Mouse (Mus musculus) layer of hippocampus, postnatal 25 days (tissue): ENCODE measurements around the gene Erbb2. TPM values are rescaled to one million over a fixed set of nuclear protein-coding genes. Genes with fewer than 3 reads are reported as not detected.

ENCODE experiments used
- DNase-seq, 2 experiments: peaks; one replicate each; pipeline ENCODE4 v3.0.0; 2022; ENCODE audit warnings: mixed read lengths in 2 of 2, low spot score in 1 of 2; ENCODE audit errors: extremely low spot score in 1 of 2
- total RNA-seq, 2 experiments: library from RNA; stranded (reverse); gene quantifications; 2 replicates each; pipeline ENCODE4 v1.2.3; 2021

Gene Erbb2
- total RNA-seq, 2 experiments from 2014 or later = 1.4 to 3.5 TPM

DNA sequence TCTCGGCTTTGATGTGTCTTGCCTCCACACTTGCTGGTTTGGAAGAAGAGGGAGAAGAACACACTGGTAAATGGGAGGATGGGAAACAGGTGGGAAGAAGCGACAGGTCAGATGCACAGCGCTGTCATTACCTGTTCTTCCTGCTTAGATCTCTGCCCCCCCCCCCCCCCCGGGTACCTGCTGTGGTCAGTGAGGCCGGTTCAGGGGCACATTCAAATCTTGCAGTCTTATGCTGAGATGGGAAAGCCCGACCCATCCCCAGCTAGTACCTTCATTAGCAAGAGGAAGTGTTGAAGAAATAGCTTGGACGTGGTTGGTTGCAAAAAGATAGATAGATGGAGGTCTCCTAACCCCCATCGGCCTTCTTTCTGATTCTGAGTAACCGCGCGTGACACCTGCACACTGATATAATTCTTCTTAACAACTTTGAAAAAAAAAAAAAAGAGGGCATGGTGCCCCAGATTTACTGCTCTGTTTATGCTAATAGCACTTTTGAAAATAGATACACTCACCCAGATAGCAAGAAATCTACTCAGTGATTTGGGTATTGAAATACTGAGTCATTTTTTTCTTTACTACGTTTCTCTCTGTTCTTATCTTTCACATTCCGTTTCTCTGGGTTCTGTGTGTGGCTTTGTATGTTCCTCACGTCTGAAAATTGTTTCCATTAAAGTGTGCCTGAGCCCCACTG lies 64.9 kb downstream of the Erbb2 start:
- no peak for DNase-seq

DNA sequence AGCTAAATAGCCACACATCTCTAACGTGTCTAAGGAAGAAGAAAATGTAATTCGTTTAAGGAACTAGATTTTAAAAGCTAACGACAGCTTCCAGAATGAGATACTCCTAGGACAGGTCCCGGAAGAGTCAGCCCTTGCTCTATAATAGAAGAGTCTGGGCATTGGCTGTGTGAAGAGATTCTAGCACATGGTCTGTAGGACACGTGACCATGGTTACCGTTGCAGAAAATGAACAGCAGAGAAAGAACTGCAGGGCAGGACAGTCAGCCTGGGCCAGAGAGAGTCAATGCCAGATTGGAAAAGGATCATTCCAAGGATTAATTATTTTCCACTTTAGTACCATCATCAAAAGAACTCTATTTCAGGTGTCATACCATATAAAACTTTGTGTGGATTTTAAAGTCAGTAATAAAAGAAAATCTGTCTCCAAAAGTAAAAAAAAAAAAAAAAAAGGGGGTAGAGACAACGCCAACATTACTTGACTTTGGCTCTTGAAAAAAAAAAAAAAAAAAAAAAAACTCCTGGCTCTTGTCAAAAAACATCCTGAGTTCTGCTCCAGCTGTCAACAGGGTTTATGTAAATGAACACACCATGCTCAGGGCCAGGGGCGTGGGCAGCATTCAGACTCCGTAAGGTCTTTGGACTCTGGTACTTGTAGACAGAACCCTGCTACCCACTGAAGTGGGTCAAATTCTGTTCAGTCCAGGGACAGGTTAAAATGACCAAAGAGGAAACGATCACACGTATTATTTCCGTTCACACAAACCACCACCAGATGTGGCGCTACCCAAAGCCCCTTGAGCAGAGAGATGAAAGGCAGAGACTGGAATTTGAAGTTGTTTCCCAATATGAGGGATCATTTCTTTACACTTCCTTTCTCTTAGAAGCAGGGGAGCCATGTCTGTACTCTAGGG lies 67.0 kb downstream of the Erbb2 start:
- no peak for DNase-seq

DNA sequence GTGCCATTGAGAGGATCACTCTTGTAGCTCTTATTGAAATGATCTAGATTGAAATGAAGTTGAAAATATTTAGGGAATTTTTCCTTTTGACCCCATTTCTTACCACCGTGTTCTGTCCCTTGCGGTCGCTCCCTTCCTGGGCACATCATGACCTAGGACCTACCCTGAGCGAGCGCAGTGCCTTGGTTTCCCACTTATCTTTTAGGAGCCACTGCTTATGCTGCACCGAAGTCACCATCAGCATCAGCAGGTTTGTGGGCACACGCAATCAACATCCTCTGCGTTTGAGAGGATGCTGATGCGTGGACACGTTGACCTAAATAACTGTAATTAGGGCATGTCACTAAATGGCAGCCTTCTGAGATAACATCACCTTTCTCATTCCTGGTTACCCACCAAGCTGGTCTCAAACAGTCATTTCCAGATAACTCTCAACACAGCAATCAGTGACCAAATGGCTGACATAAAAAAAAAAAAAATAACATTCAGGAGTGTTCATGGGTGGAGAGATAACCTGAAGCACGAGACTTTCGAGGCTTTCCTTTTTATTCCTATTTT lies 67.7 kb downstream of the Erbb2 start:
- DNase-seq = no peak

DNA sequence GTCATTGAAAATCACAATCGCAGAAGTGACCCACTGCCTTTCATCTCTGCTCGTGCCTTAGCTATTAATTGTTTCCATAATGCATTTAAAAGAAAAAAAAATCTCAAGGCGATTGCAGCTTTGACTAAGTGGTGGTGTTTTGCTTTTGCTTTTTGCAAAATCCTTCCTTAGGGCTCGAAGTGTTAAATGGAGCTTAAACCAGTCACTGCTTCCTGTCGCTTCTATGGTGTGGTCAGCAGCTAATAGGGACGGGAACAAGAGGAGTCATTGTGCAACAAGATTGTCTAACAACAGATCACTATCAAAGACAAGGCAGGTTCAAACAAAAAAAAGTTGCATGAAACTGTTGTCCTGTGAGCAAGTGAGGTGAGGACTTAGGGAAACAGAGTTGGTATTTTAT lies 69.0 kb downstream of the Erbb2 start:
- no peak for DNase-seq

DNA sequence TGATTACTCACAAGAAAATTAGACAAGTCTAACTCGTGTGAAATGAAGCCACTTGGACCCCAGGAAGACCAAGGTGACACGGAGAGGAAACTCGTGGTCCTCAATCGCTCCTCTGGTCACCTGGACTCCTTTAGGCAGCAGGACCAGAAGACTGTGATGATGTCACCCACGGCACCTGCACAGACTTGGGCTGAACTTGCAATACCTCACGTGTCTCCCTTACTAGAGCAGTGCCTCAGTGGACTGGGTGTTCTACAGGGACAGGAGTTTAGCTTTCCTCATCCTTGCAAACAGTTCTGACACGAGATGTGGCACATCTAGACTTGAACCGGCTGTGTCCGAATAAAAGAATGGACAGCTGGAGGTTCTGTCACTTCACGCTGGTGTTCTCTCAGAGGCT lies 69.8 kb downstream of the Erbb2 start:
- DNase-seq = no peak

DNA sequence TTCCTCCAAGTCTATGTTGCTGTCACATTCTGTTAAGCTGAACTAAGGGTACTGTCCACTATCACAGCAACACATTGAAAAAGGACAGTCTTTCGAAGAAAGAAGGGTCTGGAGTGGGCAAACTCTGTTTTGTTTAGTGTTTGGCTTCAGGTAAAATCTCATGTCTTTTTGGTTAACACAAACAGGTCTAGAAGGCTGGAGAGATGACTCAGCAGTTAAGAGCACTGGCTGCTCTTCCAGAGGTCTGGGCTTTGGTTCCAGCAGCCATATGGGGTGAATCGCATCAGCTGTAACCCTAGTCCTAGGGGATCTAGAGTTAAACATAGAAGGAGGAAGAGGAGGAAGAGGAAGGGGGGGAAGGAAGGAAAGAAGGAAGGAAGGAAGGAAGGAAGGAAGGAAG lies 73.5 kb downstream of the Erbb2 start:
- no peak for DNase-seq

Other genes with a start within 250 kb of the Erbb2 start
- 10 to 100 TPM; 49.5 to 54.0 TPM for gene Med1, start 219.2 kb upstream of the Erbb2 start, total RNA-seq
- 10 to 100 TPM; 32.2 to 41.0 TPM for gene Cdk12, start 209.4 kb upstream of the Erbb2 start, total RNA-seq
- gene Neurod2, start 82.8 kb upstream of the Erbb2 start, total RNA-seq = 100 to 1,000 TPM; 139 to 148 TPM
- 10 to 100 TPM; 45.4 to 49.9 TPM for gene Ppp1r1b, start 64.1 kb upstream of the Erbb2 start, total RNA-seq
- gene Stard3, start 54.1 kb upstream of the Erbb2 start, total RNA-seq = 10 to 100 TPM; 31.5 to 34.3 TPM
- gene Tcap, start 28.7 kb upstream of the Erbb2 start, total RNA-seq = under 1 TPM; 0.66 to 0.76 TPM
- gene Pnmt, start 26.0 kb upstream of the Erbb2 start, total RNA-seq = not detected
- gene Pgap3, start 12.0 kb upstream of the Erbb2 start, total RNA-seq = 1 to 10 TPM; 8.9 to 9.6 TPM
- gene Mien1, start 26.5 kb downstream of the Erbb2 start, total RNA-seq = 100 to 1,000 TPM in 1 of 2 experiments, 10 to 100 TPM in 1; 92.2 to 104 TPM
- 1 to 10 TPM; 1.4 to 2.1 TPM for gene Grb7, start 33.9 kb downstream of the Erbb2 start, total RNA-seq
- gene Ikzf3, start 133.6 kb downstream of the Erbb2 start, total RNA-seq = under 1 TPM in 1 of 2 experiments, not detected in 1; 0.52 TPM
- not detected for gene Zpbp2, start 138.6 kb downstream of the Erbb2 start, total RNA-seq
- 10 to 100 TPM; 47.7 to 57.5 TPM for gene Ormdl3, start 174.9 kb downstream of the Erbb2 start, total RNA-seq
- gene Lrrc3c, start 185.8 kb downstream of the Erbb2 start, total RNA-seq = not detected
- 10 to 100 TPM; 10.4 to 12.4 TPM for gene Gm12355, start 213.2 kb downstream of the Erbb2 start, total RNA-seq
- not detected for gene Gsdma3, start 213.9 kb downstream of the Erbb2 start, total RNA-seq
- gene Gsdma2, start 234.3 kb downstream of the Erbb2 start, total RNA-seq = under 1 TPM in 1 of 2 experiments, not detected in 1; 0.20 TPM